Mouse (Mus musculus): ENCODE results near the gene Wdr17.
"Not testable (repeated sequence)": the region's sequence is repeated elsewhere in the genome, so short reads cannot be mapped to it uniquely, and the experiment has no call there.

Wdr17 gene

DNA sequence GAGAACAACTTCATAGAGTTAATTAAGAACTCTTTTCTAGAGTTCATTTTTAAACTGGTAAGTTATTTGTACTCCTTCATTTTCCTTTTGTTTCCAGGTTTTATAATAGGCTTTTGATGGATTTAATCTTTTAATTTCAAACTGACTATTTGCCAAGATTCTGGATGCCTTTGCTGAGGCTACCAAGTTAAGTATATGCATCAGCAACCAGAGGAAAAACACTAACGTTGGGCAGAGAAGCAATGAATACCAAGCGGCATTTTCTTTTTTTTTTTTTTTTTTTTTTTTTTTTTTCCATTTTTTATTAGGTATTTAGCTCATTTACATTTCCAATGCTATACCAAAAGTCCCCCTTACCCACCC, 94.3 kb downstream of the Wdr17 start:
- in situ Hi-C loops (cut with MboI, MseI): no loop called here

- in situ Hi-C loops (cut with MboI, MseI): no loop called here
These were observed 94.9 kb downstream of the Wdr17 start for GRCm38 (mm10) chr8:54791858-54792698.

DNA sequence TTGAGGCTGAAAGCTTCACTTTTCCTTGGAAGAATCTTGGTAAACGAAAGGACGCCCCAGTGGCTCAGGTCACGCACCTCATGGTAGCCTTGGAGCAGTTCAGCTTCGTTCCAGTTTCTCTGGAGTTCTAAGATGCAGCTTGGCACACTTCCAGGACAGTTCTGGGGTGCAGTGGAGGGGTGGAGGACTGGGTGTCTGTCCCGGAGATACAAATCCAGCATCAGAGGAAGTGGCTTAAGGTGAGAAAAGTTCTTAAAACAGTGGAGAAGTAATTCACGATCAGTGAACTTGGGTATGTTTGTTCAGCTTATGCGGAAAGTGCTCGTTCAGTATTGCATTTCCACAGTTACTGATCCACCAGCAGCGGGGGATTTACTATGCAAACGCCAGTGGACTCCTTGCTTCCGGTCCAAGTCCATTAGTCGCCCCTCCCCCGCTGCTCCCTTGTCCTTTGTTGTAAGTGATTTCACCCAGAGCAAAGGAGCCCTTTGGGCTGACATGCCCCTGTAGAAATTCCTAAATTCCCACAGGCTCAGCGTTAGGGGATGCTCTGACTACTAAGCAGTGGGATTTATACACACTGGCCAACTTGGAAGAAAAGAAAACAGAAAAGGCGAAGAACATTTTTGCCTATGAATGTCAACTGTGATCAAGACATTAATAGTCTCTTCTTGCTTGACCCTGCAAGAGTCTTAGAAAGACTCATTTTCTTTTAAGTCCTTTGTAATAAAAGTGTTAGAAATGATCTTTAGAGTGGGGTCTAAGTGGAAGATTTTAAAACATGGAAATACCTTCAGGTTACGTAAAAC, 106.6 kb downstream of the Wdr17 start:
- in situ Hi-C loops (cut with MboI, MseI): no loop called here

- in situ Hi-C loops (cut with MboI, MseI): no loop called here
These were observed 107.5 kb downstream of the Wdr17 start for GRCm38 (mm10) chr8:54779317-54780133.

DNA sequence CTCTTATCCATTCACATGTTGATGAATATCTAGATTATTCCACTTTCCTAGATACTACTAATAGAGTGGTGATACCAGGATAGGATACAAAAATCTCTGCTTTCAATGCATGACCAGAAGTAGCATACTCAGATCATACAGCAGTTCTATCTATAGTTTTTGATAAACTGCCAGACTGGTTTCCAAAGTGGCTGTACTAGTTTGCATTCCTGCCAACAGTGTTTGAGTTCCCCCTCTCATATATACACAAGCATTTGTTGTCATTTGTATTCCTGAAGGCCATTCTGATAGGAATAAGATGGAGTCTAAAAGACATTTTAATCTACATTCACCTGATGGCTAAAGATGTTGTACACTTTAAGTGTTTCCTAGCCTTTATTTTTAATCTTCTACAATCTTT, 110.0 kb downstream of the Wdr17 start:
- in situ Hi-C loops (cut with MboI, MseI): no loop called here

GRCm38 (mm10) chr8:54776241-54776640, 110.7 kb downstream of the Wdr17 start:
- in situ Hi-C loops (cut with MboI, MseI): no loop called here

DNA sequence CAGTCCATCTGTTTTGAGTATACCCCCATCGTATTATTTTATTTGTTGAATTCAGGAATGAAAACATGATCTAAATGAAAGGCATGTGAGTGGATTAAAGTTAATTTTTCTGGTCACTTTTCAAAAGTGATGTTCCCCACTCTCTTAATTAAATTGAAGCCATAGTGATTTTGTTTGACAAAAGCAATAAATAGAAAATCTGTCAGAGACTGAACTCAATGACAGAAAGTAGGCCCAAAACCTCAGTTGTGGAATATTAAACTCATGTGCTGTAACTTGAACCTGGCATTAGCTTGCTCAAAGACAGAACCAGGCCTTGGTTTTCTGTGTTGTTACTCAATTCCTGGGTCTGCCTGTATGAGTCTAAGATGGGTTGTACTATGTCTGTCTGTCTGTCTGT, 129.3 kb downstream of the Wdr17 start:
- in situ Hi-C loops (cut with MboI, MseI): no loop called here

DNA sequence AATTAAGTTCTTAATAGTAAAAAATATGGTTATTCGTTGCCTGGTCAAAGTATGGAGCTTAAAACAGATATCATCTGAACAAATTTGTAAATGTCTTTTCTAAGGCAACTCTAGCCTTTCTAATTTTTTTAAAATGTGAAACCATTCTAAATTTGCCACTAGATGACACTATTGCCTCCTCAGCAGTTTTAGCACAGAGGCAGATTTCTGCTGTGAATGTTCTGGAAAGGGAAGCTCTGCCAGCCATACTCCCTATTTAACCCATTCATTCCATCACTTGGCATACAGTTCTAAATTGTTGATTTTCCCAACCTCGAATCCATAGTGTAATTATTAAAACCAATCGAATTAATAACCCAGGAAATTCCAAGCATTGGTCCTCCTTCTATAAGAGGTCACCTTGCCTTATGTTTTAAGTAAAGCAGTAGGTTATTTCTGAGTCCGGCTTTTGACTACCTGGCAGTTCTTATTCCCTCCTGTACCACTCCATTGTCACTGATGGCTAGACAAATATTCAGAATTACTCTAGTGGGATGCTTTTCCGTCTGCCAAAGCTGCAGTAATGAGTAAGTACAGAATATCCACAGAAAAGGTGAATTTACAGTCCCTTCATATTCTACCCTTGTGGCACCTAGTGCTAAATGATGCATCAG, 150.2 kb downstream of the Wdr17 start:
- in situ Hi-C loops (cut with MboI, MseI): no loop called here

- in situ Hi-C loops (cut with MboI, MseI): no loop called here
These were observed 162.3 kb downstream of the Wdr17 start for GRCm38 (mm10) chr8:54724668-54725035.

DNA sequence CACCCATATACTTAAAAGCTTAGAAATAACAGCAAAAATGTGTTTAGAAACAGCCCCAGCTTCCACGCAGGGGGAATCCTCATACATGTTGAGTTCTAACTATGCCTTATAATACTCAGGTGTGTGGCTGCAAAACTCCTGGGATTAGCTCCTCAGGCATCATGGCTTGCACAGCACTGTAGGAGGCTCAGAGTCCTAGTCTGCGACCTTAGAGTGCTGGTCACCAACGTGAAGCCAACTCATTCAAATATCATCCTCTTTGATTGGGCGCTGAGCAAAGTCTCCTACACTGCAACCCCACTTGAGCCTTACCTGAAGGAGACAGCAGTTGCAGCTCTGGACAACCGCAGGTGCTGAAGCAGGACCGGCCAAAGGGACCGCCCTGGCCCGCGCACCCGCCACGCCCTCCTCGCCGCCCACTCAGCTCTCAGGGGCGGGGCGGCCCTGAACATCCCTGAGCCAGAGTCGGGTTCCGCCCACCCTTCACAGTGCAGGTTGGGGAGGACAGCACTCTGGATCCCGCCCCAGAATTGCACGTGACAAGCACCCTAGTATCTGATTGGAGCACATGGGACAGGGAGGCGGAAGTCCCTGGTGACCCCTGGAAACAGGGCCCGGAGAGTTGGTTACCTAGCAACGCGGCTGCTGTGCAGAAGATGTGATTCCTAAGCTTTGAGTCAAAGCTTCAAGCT, 162.9 kb downstream of the Wdr17 start:
- in situ Hi-C loops (cut with MboI, MseI): no loop called here

- in situ Hi-C loops (cut with MboI, MseI): no loop called here
These were observed 168.5 kb downstream of the Wdr17 start for GRCm38 (mm10) chr8:54718515-54718914.

DNA sequence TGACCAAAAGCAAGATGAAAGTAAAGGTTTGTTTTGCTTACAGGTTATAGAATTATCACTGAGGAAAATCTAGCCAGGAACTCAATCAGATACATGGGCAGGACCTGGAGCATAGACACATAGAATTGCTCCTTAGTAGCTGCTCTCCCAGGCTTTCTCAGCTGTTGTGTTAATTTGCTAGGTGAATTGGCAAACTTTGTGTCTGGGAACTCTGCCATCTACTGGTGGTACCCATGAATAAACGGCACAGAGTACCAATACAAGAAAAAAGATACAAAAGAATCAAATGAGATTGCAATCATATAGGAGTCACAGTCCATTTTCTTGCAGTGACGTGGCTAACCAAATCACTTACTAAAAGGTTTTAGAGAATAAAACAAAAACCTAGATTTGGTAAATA, 181.2 kb downstream of the Wdr17 start:
- in situ Hi-C loops (cut with MboI, MseI): no loop called here

DNA sequence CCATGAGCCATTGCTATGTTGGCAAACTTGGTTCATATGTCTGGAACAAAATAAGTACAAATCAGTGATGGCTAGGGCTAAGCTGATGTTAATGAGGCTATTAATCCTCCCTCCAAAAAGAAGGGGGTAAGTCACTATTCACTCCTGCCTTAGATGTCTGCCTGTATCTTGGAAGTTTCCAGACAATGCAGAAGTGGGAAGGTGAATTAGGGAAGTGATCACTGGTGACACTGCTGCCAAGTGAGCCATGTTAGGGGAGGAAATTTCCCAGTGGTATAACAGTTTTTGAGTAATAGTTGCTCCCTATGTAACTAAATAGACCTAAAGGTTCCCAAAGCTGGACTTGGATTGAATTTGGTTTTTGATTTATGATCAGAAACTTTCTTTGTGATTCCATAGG, 215.2 kb downstream of the Wdr17 start:
- in situ Hi-C loops (cut with MboI, MseI): no loop called here

DNA sequence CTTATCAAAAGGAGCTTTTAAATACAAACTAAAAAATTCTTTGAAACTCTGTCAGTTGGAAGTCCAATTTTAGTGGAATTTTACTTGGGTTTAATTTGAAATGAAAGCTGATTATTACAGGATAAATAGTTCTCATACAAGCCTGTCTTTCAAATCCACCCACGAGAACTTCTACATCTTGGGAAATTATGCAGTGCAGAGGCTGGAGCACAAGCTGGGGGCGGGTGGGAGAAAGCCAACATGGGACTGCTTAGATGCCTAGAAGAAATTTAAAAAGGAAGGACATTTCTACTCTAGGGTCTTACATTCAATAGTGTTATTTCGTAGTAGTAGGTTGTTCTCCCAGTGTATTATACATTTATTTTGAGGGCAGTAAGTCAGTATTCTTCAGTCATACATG, 219.2 kb downstream of the Wdr17 start:
- in situ Hi-C loops (cut with MboI, MseI): loop anchor here (10.0 kb wide), 1 partner anchor 1873 kb away; no protein-coding TSS in a partner anchor

DNA sequence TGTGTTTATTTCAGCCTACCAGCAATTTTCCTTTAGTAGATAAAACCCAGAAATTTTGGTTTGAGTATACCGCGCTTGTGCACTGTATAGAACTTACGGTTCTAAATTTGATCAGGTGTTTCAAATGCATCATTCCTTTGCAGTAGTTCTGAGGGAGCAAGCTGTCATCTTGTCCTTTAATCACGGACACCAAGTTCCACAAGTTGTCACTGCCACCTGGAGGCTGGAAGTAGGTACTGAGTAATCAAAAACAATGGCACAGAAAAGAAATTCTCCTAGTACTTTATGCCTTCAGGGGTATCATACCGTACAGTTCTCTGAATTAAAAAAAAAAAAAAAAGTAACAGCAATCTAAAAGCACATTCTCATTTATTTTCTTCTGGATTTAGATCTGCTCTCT, 226.3 kb downstream of the Wdr17 start:
- in situ Hi-C loops (cut with MboI, MseI): loop anchor here (5.0 to 10.0 kb wide), 2 partner anchors 153 to 1866 kb away; no protein-coding TSS in a partner anchor

GRCm38 (mm10) chr8:54659703-54660102, 227.3 kb downstream of the Wdr17 start:
- in situ Hi-C loops (cut with MboI, MseI): loop anchor here (5.0 to 10.0 kb wide), 2 partner anchors 152 to 1865 kb away; no protein-coding TSS in a partner anchor

- in situ Hi-C loops (cut with MboI, MseI): loop anchor here (25.0 kb wide), 1 partner anchor 724 kb away; no protein-coding TSS in a partner anchor
These were observed 248.3 kb downstream of the Wdr17 start for GRCm38 (mm10) chr8:54638634-54639033.

DNA sequence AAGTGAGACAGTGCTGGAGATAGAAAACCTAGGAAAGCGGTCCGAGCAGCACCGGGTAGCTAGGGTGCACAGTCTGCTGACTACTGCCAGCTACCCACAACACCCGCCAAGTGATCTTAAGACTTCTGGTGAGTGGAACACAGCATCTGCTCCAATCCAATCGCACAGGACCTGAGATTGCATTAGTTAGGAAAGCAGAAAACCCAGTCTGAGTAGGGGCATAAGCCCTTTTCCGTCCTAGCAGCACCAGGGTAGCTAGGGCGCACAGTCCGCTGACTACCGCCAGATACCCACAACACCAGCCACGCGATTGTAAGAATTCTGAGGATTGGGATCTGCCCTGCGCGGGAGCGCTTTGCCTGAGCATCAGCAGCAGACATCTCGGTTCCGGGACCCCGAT, 270.3 kb downstream of the Wdr17 start:
- in situ Hi-C loops (cut with MboI, MseI): not testable (repeated sequence)

- in situ Hi-C loops (cut with MboI, MseI): no loop called here
These were observed 276.7 kb downstream of the Wdr17 start for GRCm38 (mm10) chr8:54610238-54610637.

GRCm38 (mm10) chr8:54609336-54609735, 277.6 kb downstream of the Wdr17 start:
- in situ Hi-C loops (cut with MboI, MseI): no loop called here

GRCm38 (mm10) chr8:54603440-54603839, 283.5 kb downstream of the Wdr17 start:
- in situ Hi-C loops (cut with MboI, MseI): no loop called here

Measured in regulatory T cell (primary cell).